Mouse (Mus musculus) megakaryocyte-erythroid progenitor cell, adult 5-6 weeks (primary cell): ENCODE data around the gene Sned1. TPM values are rescaled to one million over a fixed set of nuclear protein-coding genes. Genes with fewer than 3 reads are reported as not detected.
"Not testable (repeated sequence)": the region's sequence is repeated elsewhere in the genome, so short reads cannot be mapped to it uniquely, and the experiment has no call there.

Experiments
- ATAC-seq: replicated peaks from 2 replicates; pipeline ENCODE4 v1.8.0; 2016; ENCODE audit warnings: mild to moderate bottlenecking, inconsistent platforms; ENCODE audit not compliant: severe bottlenecking, poor library complexity, low FRiP score, low TSS enrichment
- total RNA-seq, 2 experiments: library from RNA; stranded (forward) in 1 of 2; stranded (reverse) in 1 of 2; fragments of 200-1000, 215-1000 nt in 1 of 2; fragments of >200 nt in 1 of 2; fragmentation: Nextera tagmentation in 1 of 2; gene quantifications; 2 replicates each; pipeline ENCODE4 v1.2.3; 2014 to 2017

Gene Sned1
- total RNA-seq, 2 experiments from 2014 or later: not detected

DNA sequence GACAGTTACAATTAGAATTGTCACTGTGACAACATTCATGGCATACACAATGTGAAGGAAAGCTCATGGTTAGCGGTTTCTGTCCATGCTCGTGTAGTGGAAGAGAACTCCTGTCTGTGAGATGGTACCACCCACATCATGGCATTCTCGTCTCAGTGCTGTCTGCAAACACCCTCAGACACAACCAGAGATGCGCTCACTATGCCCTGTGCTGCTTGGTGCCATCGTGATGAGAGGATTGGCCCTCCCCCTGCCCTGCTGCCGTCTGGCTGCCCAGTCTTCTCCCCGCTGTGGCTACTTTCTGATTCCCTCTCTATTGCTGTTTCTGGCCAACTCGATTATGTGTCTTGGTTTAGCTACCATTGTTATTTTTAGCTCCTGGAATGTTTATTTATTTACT, 56.4 kb downstream of the Sned1 start:
- no peak for ATAC-seq

DNA sequence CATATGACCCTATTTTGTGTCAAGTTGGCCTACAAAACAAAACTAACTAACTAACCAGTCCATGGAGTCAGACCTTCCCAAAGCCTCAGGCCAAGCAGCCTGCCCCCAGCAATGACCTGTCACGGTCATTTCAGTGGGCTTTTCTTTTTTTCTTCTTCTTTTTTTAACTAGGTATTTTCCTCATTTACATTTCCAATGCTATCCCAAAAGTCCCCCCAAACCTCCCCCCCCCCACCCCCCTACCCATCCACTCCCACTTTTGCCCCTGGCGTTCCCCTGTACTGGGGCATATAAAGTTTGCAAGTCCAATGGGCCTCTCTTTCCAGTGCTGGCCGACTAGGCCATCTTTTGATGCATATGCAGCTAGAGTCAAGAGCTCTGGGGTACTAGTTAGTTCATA, 58.9 kb downstream of the Sned1 start:
- ATAC-seq: not testable (repeated sequence)

DNA sequence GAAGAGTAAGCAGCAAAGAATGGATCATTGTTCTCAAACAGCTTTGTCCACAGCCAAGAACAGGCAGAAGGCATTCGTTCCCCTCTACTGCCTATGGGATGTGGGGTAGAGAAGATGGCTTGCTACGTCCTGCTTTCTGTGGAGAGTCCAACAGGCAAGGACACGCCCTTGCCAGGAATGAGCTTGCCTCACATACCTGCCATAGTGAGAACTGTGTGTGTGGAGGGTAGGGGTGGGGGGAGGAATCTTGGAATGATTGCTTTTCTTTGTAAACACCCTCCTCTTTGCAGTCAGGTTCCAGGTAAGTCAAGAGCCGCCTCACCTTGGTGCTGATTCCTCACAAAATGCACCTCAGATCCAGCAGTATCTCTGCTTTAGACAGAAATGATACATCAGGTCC, 64.2 kb downstream of the Sned1 start:
- no peak for ATAC-seq

DNA sequence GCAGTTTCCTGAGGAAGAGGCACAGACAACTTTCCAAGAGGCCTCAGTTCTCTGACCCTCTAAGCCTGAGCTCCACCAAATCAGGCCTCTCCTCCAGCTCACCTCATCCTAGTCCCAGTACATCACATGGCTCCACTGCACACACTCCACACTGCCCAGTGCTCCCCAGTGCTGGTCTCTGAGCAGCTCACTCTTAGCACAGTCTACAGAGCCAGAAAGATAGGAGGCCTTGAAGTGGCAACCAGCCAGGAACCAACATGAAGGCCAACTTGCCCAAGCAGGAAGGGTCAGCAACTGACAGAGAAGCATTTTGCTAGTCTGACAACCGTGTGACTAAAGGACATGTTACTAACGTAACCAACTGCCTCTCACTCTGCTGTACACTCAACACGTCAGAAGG, 64.9 kb downstream of the Sned1 start:
- ATAC-seq: no peak

DNA sequence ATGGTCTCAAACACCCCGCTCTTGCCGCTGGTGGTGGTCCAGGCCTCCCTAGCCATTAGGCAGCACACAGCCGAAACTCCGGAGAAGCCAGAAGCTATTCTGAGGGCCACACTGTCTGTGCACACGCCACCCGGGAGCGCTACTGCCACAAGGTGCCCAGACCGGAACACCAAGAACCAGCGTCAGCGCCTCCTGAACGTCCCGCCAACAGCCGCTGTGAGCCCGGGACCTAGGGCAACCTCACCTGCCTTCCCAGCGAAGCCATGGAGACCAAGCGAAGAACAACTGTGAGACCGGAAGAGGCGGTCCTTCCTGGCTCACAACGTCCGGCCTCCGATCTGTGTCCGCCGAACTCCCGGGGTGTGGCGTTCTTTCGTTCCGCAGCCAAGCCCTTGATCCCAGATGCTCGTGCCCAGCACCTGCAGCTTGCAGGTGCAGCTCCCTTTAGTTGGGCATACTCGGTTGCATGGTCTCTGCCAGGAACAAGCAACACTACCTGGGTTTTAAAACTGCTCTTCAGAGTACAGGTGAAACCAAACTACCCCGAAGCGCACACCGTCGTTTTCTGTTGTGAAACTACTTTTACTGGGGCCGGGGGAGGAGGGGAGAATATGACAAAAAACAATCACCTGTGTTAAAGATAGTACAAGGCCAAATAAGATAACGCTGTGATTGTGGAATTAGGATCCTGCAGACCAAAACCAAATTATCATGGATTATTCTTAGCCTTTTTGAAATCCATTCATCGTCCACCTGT, 70.1 kb downstream of the Sned1 start, which contains the start of gene Mterf4:
Gene Mterf4 (minus strand): TSS at position 335 of the 757 bp plus-strand sequence.
- peak; percentile 99 for ATAC-seq

DNA sequence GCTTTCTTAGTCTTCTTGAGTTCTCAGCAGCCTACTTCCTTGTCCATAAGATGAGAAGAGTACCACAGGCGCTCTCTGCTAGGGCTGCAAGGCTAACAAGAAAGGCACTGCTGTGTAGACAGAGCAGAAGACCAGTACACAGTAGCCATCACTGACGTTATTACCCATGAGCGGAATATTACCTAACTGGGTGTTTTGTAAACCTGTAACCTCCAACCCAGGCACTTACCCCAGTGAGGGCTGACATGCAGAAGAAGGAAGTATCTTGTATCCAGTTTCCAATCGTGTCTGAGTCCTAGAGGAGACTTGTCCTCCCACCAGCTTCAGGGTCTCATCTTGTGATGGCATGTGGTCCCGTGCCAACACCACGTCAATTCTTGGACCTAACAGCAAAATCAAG, 88.3 kb downstream of the Sned1 start:
- no peak for ATAC-seq

- ATAC-seq: no peak
These were observed 90.8 kb downstream of the Sned1 start for GRCm38 (mm10) chr1:93326446-93326845.

GRCm38 (mm10) chr1:93334621-93335020, 99.0 kb downstream of the Sned1 start:
- no peak for ATAC-seq

GRCm38 (mm10) chr1:93342648-93343503, 107.2 kb downstream of the Sned1 start, which contains the start of the genes Ppp1r7 and Pask:
Gene Ppp1r7, plus strand, starts transcription at chr1:93342854.
Gene Pask, minus strand, starts transcription at chr1:93343482.
- peak; percentile 93 for ATAC-seq

GRCm38 (mm10) chr1:93343504-93344047, 107.9 kb downstream of the Sned1 start:
- peak; percentile 93 for ATAC-seq

GRCm38 (mm10) chr1:93347176-93347575, 111.5 kb downstream of the Sned1 start:
- ATAC-seq: no peak

DNA sequence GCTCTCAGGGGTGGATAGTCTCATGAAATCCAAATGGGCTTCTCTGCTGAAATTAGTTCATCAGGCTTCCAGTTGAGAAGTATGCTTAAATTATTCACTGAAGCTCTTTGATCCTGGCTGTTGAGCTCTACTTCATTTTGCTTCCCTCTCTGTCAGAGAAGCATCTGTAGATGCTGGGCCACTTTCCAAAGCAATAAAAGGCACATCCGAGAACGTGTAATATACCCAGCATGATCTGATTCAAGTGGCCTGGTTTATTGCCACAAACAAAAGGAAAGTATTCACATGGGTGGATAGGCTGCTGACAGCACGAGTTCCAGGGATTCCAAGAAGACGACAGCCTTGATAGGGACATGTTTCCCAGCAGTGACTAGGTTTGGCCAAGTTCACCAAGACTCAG, 114.1 kb downstream of the Sned1 start:
- no peak for ATAC-seq

Other genes starting within 250 kb of the Sned1 start
- not detected in 2 replicates for gene Aqp12, start 229.5 kb upstream of the Sned1 start, total RNA-seq (2014; fragmentation: Nextera tagmentation)
- not detected in 2 replicates for gene Aqp12, start 229.5 kb upstream of the Sned1 start, total RNA-seq (2017)
- gene Kif1a, start 133.9 kb upstream of the Sned1 start, total RNA-seq (2014; fragmentation: Nextera tagmentation): not detected in 2 replicates
- gene Kif1a, start 133.9 kb upstream of the Sned1 start, total RNA-seq (2017): not detected in 2 replicates
- gene Agxt, start 100.6 kb upstream of the Sned1 start, total RNA-seq (2014; fragmentation: Nextera tagmentation): not detected in 2 replicates
- not detected in 2 replicates for gene Agxt, start 100.6 kb upstream of the Sned1 start, total RNA-seq (2017)
- not detected in 2 replicates for gene 2310007B03Rik, start 74.9 kb upstream of the Sned1 start, total RNA-seq (2014; fragmentation: Nextera tagmentation)
- not detected in 2 replicates for gene 2310007B03Rik, start 74.9 kb upstream of the Sned1 start, total RNA-seq (2017)
- not detected in 2 replicates for gene Crocc2, start 67.1 kb upstream of the Sned1 start, total RNA-seq (2014; fragmentation: Nextera tagmentation)
- gene Crocc2, start 67.1 kb upstream of the Sned1 start, total RNA-seq (2017): not detected in 2 replicates
- 16.7 and 20.3 TPM in 2 replicates for gene Mterf4, start 70.1 kb downstream of the Sned1 start, total RNA-seq (2014; fragmentation: Nextera tagmentation)
- 23.6 and 29.4 TPM in 2 replicates for gene Mterf4, start 70.1 kb downstream of the Sned1 start, total RNA-seq (2017)
- gene Ppp1r7, start 107.0 kb downstream of the Sned1 start, total RNA-seq (2014; fragmentation: Nextera tagmentation): 30.1 and 33.7 TPM in 2 replicates
- gene Ppp1r7, start 107.0 kb downstream of the Sned1 start, total RNA-seq (2017): 34.3 and 50.2 TPM in 2 replicates
- gene Pask, start 107.6 kb downstream of the Sned1 start, total RNA-seq (2014; fragmentation: Nextera tagmentation): 19.3 and 25.5 TPM in 2 replicates
- gene Pask, start 107.6 kb downstream of the Sned1 start, total RNA-seq (2017): 12.5 and 24.5 TPM in 2 replicates
- gene Ano7, start 138.1 kb downstream of the Sned1 start, total RNA-seq (2014; fragmentation: Nextera tagmentation): 0.37 TPM in 1 of 2 replicates, not detected in the other
- 1.3 TPM in 1 of 2 replicates, not detected in the other for gene Ano7, start 138.1 kb downstream of the Sned1 start, total RNA-seq (2017)
- gene Hdlbp, start 243.0 kb downstream of the Sned1 start, total RNA-seq (2014; fragmentation: Nextera tagmentation): 121 and 153 TPM in 2 replicates
- 76.8 and 113 TPM in 2 replicates for gene Hdlbp, start 243.0 kb downstream of the Sned1 start, total RNA-seq (2017)